Mouse (Mus musculus): ENCODE results near the gene Mosmo. TPM values are rescaled to one million over a fixed set of nuclear protein-coding genes. Genes with fewer than 3 reads are reported as not detected.
A peak's percentile ranks its signal among the peaks of the same experiment; 100 is the strongest.

The Mosmo gene
- polyA plus RNA-seq, 1 experiment from 2014 or later: 16.6 TPM

GRCm38 (mm10) chr7:120690634-120691033, 13.2 kb downstream of the Mosmo start:
- Histone ChIP-seq H3K4me2 (replicated peaks; ENCODE audit: low read depth, low read length) (no peak overlapping the region), H3K9me3 (ENCODE audit: control insufficient read depth, low read length) (no peaks in the 10 kb centered on the region), H3K4me3 (ENCODE audit: low read depth, low read length) (no peak overlapping the region), H3K36me3 (ENCODE audit: control insufficient read depth, insufficient read depth, low read length) (no peaks in the 10 kb centered on the region), H3K27me3 (ENCODE audit: control insufficient read depth, insufficient read depth, low read length) (no peaks in the 10 kb centered on the region), H3K9ac (ENCODE audit: low read depth, low read length) (no peak overlapping the region), H3K27ac (ENCODE audit: low read depth, low read length) (no peak overlapping the region), H3K4me1 (replicated peaks; ENCODE audit: control insufficient read depth, insufficient read depth, low read length) (no peaks in the 10 kb centered on the region)
- WGBS: 73% methylated on average over 4 of the region's 4 CpGs
- ATAC-seq (ENCODE audit: low FRiP score) (no peak), DNase-seq (ENCODE audit: low spot score) (peak; percentile 28)

GRCm38 (mm10) chr7:120693831-120694375, 16.5 kb downstream of the Mosmo start:
- Histone ChIP-seq H3K27ac (ENCODE audit: low read depth, low read length) (no peak overlapping the region), H3K4me1 (replicated peaks; ENCODE audit: control insufficient read depth, insufficient read depth, low read length) (no peaks in the 10 kb centered on the region), H3K9me3 (ENCODE audit: control insufficient read depth, low read length) (no peaks in the 10 kb centered on the region), H3K27me3 (ENCODE audit: control insufficient read depth, insufficient read depth, low read length) (no peaks in the 10 kb centered on the region), H3K9ac (ENCODE audit: low read depth, low read length) (no peak overlapping the region), H3K4me2 (replicated peaks; ENCODE audit: low read depth, low read length) (no peak overlapping the region), H3K36me3 (ENCODE audit: control insufficient read depth, insufficient read depth, low read length) (no peaks in the 10 kb centered on the region), H3K4me3 (ENCODE audit: low read depth, low read length) (no peak overlapping the region)
- DNase-seq (ENCODE audit: low spot score) (no peak), ATAC-seq (ENCODE audit: low FRiP score) (no peak)
- 97% methylated on average over 5 of the region's 5 CpGs for WGBS

GRCm38 (mm10) chr7:120695196-120695595, 17.8 kb downstream of the Mosmo start:
- Histone ChIP-seq H3K36me3 (ENCODE audit: control insufficient read depth, insufficient read depth, low read length) (no peaks in the 10 kb centered on the region), H3K9me3 (ENCODE audit: control insufficient read depth, low read length) (no peaks in the 10 kb centered on the region), H3K27ac (ENCODE audit: low read depth, low read length) (no peak overlapping the region), H3K27me3 (ENCODE audit: control insufficient read depth, insufficient read depth, low read length) (no peaks in the 10 kb centered on the region), H3K4me3 (ENCODE audit: low read depth, low read length) (no peak overlapping the region), H3K4me1 (replicated peaks; ENCODE audit: control insufficient read depth, insufficient read depth, low read length) (no peaks in the 10 kb centered on the region), H3K4me2 (replicated peaks; ENCODE audit: low read depth, low read length) (no peak overlapping the region), H3K9ac (ENCODE audit: low read depth, low read length) (no peak overlapping the region)
- ATAC-seq (ENCODE audit: low FRiP score) (no peak), DNase-seq (ENCODE audit: low spot score) (no peak)
- 28% methylated on average over 6 of the region's 6 CpGs for WGBS

GRCm38 (mm10) chr7:120695641-120696040, 18.2 kb downstream of the Mosmo start:
- DNase-seq (ENCODE audit: low spot score): no peak
- ATAC-seq (ENCODE audit: low FRiP score): no peak
- H3K27ac ChIP-seq (ENCODE audit: low read depth, low read length): no peak overlapping the region
- H3K4me2 ChIP-seq (replicated peaks; ENCODE audit: low read depth, low read length): no peak overlapping the region
- H3K4me3 ChIP-seq (ENCODE audit: low read depth, low read length): no peak overlapping the region
- WGBS: 40% methylated on average over 1 of the region's 1 CpGs
- H3K9ac ChIP-seq (ENCODE audit: low read depth, low read length): no peak overlapping the region
- no peaks in the 10 kb centered on the region for H3K9me3 ChIP-seq (ENCODE audit: control insufficient read depth, low read length)
- H3K4me1 ChIP-seq (replicated peaks; ENCODE audit: control insufficient read depth, insufficient read depth, low read length): no peaks in the 10 kb centered on the region
- no peaks in the 10 kb centered on the region for H3K27me3 ChIP-seq (ENCODE audit: control insufficient read depth, insufficient read depth, low read length)
- H3K36me3 ChIP-seq (ENCODE audit: control insufficient read depth, insufficient read depth, low read length): no peaks in the 10 kb centered on the region

GRCm38 (mm10) chr7:120696331-120696730, 18.9 kb downstream of the Mosmo start:
- Histone ChIP-seq H3K4me1 (replicated peaks; ENCODE audit: control insufficient read depth, insufficient read depth, low read length) (no peaks in the 10 kb centered on the region), H3K27ac (ENCODE audit: low read depth, low read length) (no peak overlapping the region), H3K9me3 (ENCODE audit: control insufficient read depth, low read length) (no peaks in the 10 kb centered on the region), H3K36me3 (ENCODE audit: control insufficient read depth, insufficient read depth, low read length) (no peaks in the 10 kb centered on the region), H3K4me3 (ENCODE audit: low read depth, low read length) (no peak overlapping the region), H3K4me2 (replicated peaks; ENCODE audit: low read depth, low read length) (no peak overlapping the region), H3K27me3 (ENCODE audit: control insufficient read depth, insufficient read depth, low read length) (no peaks in the 10 kb centered on the region), H3K9ac (ENCODE audit: low read depth, low read length) (no peak overlapping the region)
- WGBS: 79% methylated on average over 2 of the region's 2 CpGs
- ATAC-seq (ENCODE audit: low FRiP score): no peak
- no peak for DNase-seq (ENCODE audit: low spot score)

- no peak for ATAC-seq (ENCODE audit: low FRiP score)
- 94% methylated on average over 6 of the region's 6 CpGs for WGBS
- Histone ChIP-seq H3K36me3 (ENCODE audit: control insufficient read depth, insufficient read depth, low read length) (no peaks in the 10 kb centered on the region), H3K4me1 (replicated peaks; ENCODE audit: control insufficient read depth, insufficient read depth, low read length) (no peaks in the 10 kb centered on the region), H3K27ac (ENCODE audit: low read depth, low read length) (no peak overlapping the region), H3K9me3 (ENCODE audit: control insufficient read depth, low read length) (no peaks in the 10 kb centered on the region), H3K4me2 (replicated peaks; ENCODE audit: low read depth, low read length) (no peak overlapping the region), H3K4me3 (ENCODE audit: low read depth, low read length) (no peak overlapping the region), H3K27me3 (ENCODE audit: control insufficient read depth, insufficient read depth, low read length) (no peaks in the 10 kb centered on the region), H3K9ac (ENCODE audit: low read depth, low read length) (no peak overlapping the region)
- DNase-seq (ENCODE audit: low spot score): no peak
These were observed 22.2 kb downstream of the Mosmo start for GRCm38 (mm10) chr7:120699586-120699985.

- no peaks in the 10 kb centered on the region for H3K36me3 ChIP-seq (ENCODE audit: control insufficient read depth, insufficient read depth, low read length)
- H3K27me3 ChIP-seq (ENCODE audit: control insufficient read depth, insufficient read depth, low read length): no peaks in the 10 kb centered on the region
- ATAC-seq (ENCODE audit: low FRiP score) (no peak), DNase-seq (ENCODE audit: low spot score) (no peak)
- no peaks in the 10 kb centered on the region for H3K4me1 ChIP-seq (replicated peaks; ENCODE audit: control insufficient read depth, insufficient read depth, low read length)
- no peak overlapping the region for H3K4me2 ChIP-seq (replicated peaks; ENCODE audit: low read depth, low read length)
- H3K9ac ChIP-seq (ENCODE audit: low read depth, low read length): no peak overlapping the region
- H3K4me3 ChIP-seq (ENCODE audit: low read depth, low read length): no peak overlapping the region
- 92% methylated on average over 3 of the region's 3 CpGs for WGBS
- H3K27ac ChIP-seq (ENCODE audit: low read depth, low read length): no peak overlapping the region
- H3K9me3 ChIP-seq (ENCODE audit: control insufficient read depth, low read length): no peaks in the 10 kb centered on the region
These were observed 26.5 kb downstream of the Mosmo start for GRCm38 (mm10) chr7:120703888-120704287.

GRCm38 (mm10) chr7:120712071-120712470, 34.7 kb downstream of the Mosmo start:
- no peaks in the 10 kb centered on the region for H3K4me1 ChIP-seq (replicated peaks; ENCODE audit: control insufficient read depth, insufficient read depth, low read length)
- ATAC-seq (ENCODE audit: low FRiP score) (no peak), DNase-seq (ENCODE audit: low spot score) (no peak)
- no peaks in the 10 kb centered on the region for H3K9me3 ChIP-seq (ENCODE audit: control insufficient read depth, low read length)
- no peak overlapping the region for H3K9ac ChIP-seq (ENCODE audit: low read depth, low read length)
- WGBS: 94% methylated on average over 2 of the region's 2 CpGs
- H3K4me3 ChIP-seq (ENCODE audit: low read depth, low read length): no peak overlapping the region
- no peak overlapping the region for H3K27ac ChIP-seq (ENCODE audit: low read depth, low read length)
- no peaks in the 10 kb centered on the region for H3K36me3 ChIP-seq (ENCODE audit: control insufficient read depth, insufficient read depth, low read length)
- no peaks in the 10 kb centered on the region for H3K27me3 ChIP-seq (ENCODE audit: control insufficient read depth, insufficient read depth, low read length)
- H3K4me2 ChIP-seq (replicated peaks; ENCODE audit: low read depth, low read length): no peak overlapping the region

GRCm38 (mm10) chr7:120713225-120713624, 35.8 kb downstream of the Mosmo start:
- WGBS: 96% methylated on average over 2 of the region's 2 CpGs
- Histone ChIP-seq H3K9me3 (ENCODE audit: control insufficient read depth, low read length) (no peaks in the 10 kb centered on the region), H3K27me3 (ENCODE audit: control insufficient read depth, insufficient read depth, low read length) (no peaks in the 10 kb centered on the region), H3K9ac (ENCODE audit: low read depth, low read length) (no peak overlapping the region), H3K4me2 (replicated peaks; ENCODE audit: low read depth, low read length) (no peak overlapping the region), H3K27ac (ENCODE audit: low read depth, low read length) (no peak overlapping the region), H3K36me3 (ENCODE audit: control insufficient read depth, insufficient read depth, low read length) (no peaks in the 10 kb centered on the region), H3K4me3 (ENCODE audit: low read depth, low read length) (no peak overlapping the region), H3K4me1 (replicated peaks; ENCODE audit: control insufficient read depth, insufficient read depth, low read length) (no peaks in the 10 kb centered on the region)
- ATAC-seq (ENCODE audit: low FRiP score) (no peak), DNase-seq (ENCODE audit: low spot score) (no peak)
